Mouse (Mus musculus): ENCODE measurements around the gene Ruvbl2.
A peak's percentile ranks its signal among the peaks of the same experiment; 100 is the strongest.
"Not testable (repeated sequence)": the region's sequence is repeated elsewhere in the genome, so short reads cannot be mapped to it uniquely, and the experiment has no call there.

The Ruvbl2 gene

DNA sequence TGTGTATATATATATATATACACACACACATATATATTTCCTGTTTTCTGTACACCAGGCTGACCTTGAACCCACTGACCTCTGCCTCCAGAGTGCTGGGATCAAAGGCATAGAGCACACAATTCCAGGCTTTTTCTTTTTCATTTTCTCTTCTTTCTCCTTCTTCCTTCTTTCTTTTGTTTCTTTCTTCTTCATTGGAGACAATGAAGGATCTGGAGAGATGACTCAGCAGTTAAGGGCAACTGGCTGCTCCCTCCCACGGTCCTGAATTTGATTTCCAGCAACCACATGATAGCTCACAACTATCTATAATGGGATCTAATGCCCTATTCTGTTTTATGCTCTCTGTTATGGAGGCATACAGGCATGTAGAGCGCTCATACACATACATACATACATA lies 41.1 kb downstream of the Ruvbl2 start:
- no peak for DNase-seq (ENCODE audit: low read depth)

- DNase-seq (ENCODE audit: low read depth): not testable (repeated sequence)
These were observed 41.5 kb downstream of the Ruvbl2 start for GRCm38 (mm10) chr7:45396337-45396775.

- DNase-seq (ENCODE audit: low read depth): peak; percentile 100
These were observed 42.1 kb downstream of the Ruvbl2 start, which contains the start of gene Snrnp70 for GRCm38 (mm10) chr7:45395578-45396336. Snrnp70 (minus strand) TSS chr7:45395742.

GRCm38 (mm10) chr7:45395129-45395541 lies 42.8 kb downstream of the Ruvbl2 start:
- no peak for DNase-seq (ENCODE audit: low read depth)

DNA sequence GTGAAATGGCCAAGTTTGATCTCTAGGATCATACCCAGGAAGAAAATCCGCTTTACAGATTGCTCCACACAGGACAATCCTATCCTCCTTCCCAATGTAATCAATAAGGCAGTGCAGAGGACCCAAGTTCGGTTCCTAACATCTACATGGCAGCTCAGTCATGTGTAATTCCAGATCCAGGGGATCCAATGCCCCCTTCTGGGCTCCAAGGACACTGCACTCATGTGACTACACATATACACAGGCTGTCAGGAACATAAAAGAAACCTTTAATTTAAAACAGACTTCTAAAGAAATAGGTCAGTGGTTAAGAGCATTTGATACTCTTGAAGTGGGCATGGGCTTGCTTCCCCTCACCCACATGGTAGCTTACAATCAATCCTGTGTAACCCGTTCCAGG lies 51.8 kb downstream of the Ruvbl2 start:
- DNase-seq (ENCODE audit: low read depth): peak; percentile 45

GRCm38 (mm10) chr7:45376057-45376456 lies 61.8 kb downstream of the Ruvbl2 start:
- no peak for DNase-seq (ENCODE audit: low read depth)

DNA sequence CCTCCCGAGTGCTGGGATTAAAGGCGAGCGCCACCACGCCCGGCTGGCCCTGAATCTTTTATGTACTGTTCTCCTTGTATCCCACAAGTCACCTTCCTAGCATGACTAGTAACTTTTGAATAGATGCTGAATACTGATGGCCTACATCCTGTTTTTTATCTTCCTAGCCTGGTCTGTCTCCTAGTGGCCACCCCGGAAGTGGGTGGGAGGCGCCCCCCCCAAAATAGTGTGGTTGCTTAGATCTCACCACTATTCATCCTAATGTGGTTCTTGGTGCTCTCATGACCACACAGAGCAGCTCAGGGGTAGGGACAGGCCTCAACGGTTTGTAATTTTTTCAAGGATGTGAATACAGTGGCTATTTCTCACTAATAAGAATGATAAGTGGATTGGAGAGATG lies 63.3 kb downstream of the Ruvbl2 start:
- DNase-seq (ENCODE audit: low read depth): peak; percentile 54

- DNase-seq (ENCODE audit: low read depth): no peak
These were observed 65.5 kb downstream of the Ruvbl2 start for GRCm38 (mm10) chr7:45372371-45372770.
